ENCODE assay signal across 27 mouse cellular contexts in genomic region chrX:84442996-84443395, GRCm38 (mm10).
DNase-seq lines count a peak whose midpoint lies in the region; ATAC-seq and TF ChIP-seq lines count a peak whose summit lies in the region.
"Had no signal": no experiment of that assay in that cellular context is flagged by ENCODE, and none has a peak within 500 bp of the region (broad histone marks: within the 10 kb centered on the region; RNA-seq: fewer than 3 reads in every experiment).

No protein-coding gene starts in this region.

- TF ChIP-seq POLR2A in ES-Bruce4 (IDR thresholded peaks at IDR 0.05; ENCODE audit: insufficient read depth, low read length), result no peak

- TF ChIP-seq EP300 in ES-Bruce4 (IDR thresholded peaks at IDR 0.05; ENCODE audit: insufficient read depth, low read depth, low read length), result no peak

- H3K4me1 ChIP-seq in hindbrain, embryonic 12.5 days, result no peaks in the 10 kb centered on the region
- no peaks in the 10 kb centered on the region for H3K4me1 ChIP-seq in hindbrain, embryonic 14.5 days (replicated peaks; ENCODE audit: control insufficient read depth, insufficient read depth, low read length)
- 0 out of 2 replicates have a peak, but pooled peaks cover 4% of the 10 kb centered on the region for H3K4me1 ChIP-seq in E14TG2a.4 (replicated peaks; ENCODE audit: low read depth, low read length)
- no peaks in the 10 kb centered on the region for H3K4me1 ChIP-seq in ES-Bruce4 (ENCODE audit: control insufficient read depth, insufficient read depth, low read length)
- H3K4me1 ChIP-seq: embryonic facial prominence, embryonic 10.5 days; embryonic facial prominence, embryonic 15.5 days; forebrain, embryonic 12.5 days; intestine, embryonic 15.5 days; limb, embryonic 13.5 days; lung, embryonic 15.5 days; neural tube, embryonic 13.5 days had no signal

- TF ChIP-seq CTCF in E14TG2a.4 (conservative IDR thresholded peaks at IDR 0.05; ENCODE audit: low read length) (no peak), ES-Bruce4 (IDR thresholded peaks at IDR 0.05; ENCODE audit: low read depth, low read length) (no peak)

- H3K4me2 ChIP-seq in hindbrain, embryonic 12.5 days (replicated peaks), result no peak overlapping the region
- no peak overlapping the region for H3K4me2 ChIP-seq in hindbrain, embryonic 14.5 days (replicated peaks)
- H3K4me2 ChIP-seq: embryonic facial prominence, embryonic 15.5 days; forebrain, embryonic 12.5 days; intestine, embryonic 15.5 days; limb, embryonic 13.5 days; liver, embryonic 11.5 days; lung, embryonic 15.5 days; neural tube, embryonic 13.5 days had no signal

- no peaks in the 10 kb centered on the region for H3K36me3 ChIP-seq in hindbrain, embryonic 12.5 days
- no peaks in the 10 kb centered on the region for H3K36me3 ChIP-seq in hindbrain, embryonic 14.5 days (replicated peaks; ENCODE audit: control insufficient read depth, insufficient read depth)
- H3K36me3 ChIP-seq in E14TG2a.4 (ENCODE audit: insufficient read depth, low read length) (no peaks in the 10 kb centered on the region), ES-Bruce4 (ENCODE audit: control insufficient read depth, insufficient read depth, low read length, poor library complexity, severe bottlenecking) (no peaks in the 10 kb centered on the region)
- H3K36me3 ChIP-seq: embryonic facial prominence, embryonic 10.5 days; embryonic facial prominence, embryonic 15.5 days; forebrain, embryonic 12.5 days; intestine, embryonic 15.5 days; limb, embryonic 13.5 days; lung, embryonic 15.5 days; neural tube, embryonic 13.5 days had no signal

- H3K27ac ChIP-seq in hindbrain, embryonic 12.5 days, result no peak overlapping the region
- H3K27ac ChIP-seq in hindbrain, embryonic 14.5 days, result no peak overlapping the region
- H3K27ac ChIP-seq in ES-Bruce4 (ENCODE audit: insufficient read depth, low read length), result peak overlapping the region; percentile 96
- H3K27ac ChIP-seq: embryonic facial prominence, embryonic 10.5 days; embryonic facial prominence, embryonic 15.5 days; forebrain, embryonic 12.5 days; heart, adult 2 months; hindbrain, postnatal 0 days; intestine, embryonic 15.5 days; layer of hippocampus, adult 2 months; limb, embryonic 13.5 days; lung, embryonic 15.5 days; neural tube, embryonic 13.5 days had no signal

- H3K4me3 ChIP-seq in hindbrain, embryonic 12.5 days, result no peak overlapping the region
- H3K4me3 ChIP-seq in hindbrain, embryonic 14.5 days (replicated peaks; ENCODE audit: low read length), result no peak overlapping the region
- peak overlapping the region; percentile 74 for H3K4me3 ChIP-seq in E14TG2a.4 (replicated peaks; ENCODE audit: low read length)
- H3K4me3 ChIP-seq in ES-Bruce4 (ENCODE audit: low read depth, low read length), result peak overlapping the region; percentile 44; the same call in 1 of the 2 replicates
- H3K4me3 ChIP-seq: embryonic facial prominence, embryonic 10.5 days; embryonic facial prominence, embryonic 15.5 days; forebrain, embryonic 12.5 days; heart, adult 2 months; intestine, embryonic 15.5 days; layer of hippocampus, adult 2 months; limb, embryonic 13.5 days; lung, embryonic 15.5 days; myocyte; neural tube, embryonic 13.5 days had no signal

- intact Hi-C loops in heart, postnatal 36 days (cut with DNase I), result no loop called here

- H3K27me3 ChIP-seq in hindbrain, embryonic 12.5 days, result no peaks in the 10 kb centered on the region
- H3K27me3 ChIP-seq in hindbrain, embryonic 14.5 days (ENCODE audit: control insufficient read depth, insufficient read depth, low read length), result no peaks in the 10 kb centered on the region
- H3K27me3 ChIP-seq in E14TG2a.4 (ENCODE audit: insufficient read depth, low read length) (no peaks in the 10 kb centered on the region), ES-Bruce4 (ENCODE audit: control insufficient read depth, insufficient read depth, low read length, poor library complexity, severe bottlenecking) (no peaks in the 10 kb centered on the region)
- H3K27me3 ChIP-seq: embryonic facial prominence, embryonic 15.5 days; forebrain, embryonic 12.5 days; intestine, embryonic 15.5 days; limb, embryonic 13.5 days; lung, embryonic 15.5 days; neural tube, embryonic 13.5 days had no signal

- no peak for DNase-seq in hindbrain, embryonic 14.5 days (ENCODE audit: low spot score)
- peak; percentile 86 for DNase-seq in ZHBTc4 (ENCODE audit: low read depth, low spot score)
- no peak for DNase-seq in heart, postnatal 36 days
- DNase-seq: adrenal gland, adult 8-10 months; B cell, adult 2 months; cerebellum, adult 8-10 months; cerebellum, postnatal 36 days; forebrain, postnatal 0 days; heart, adult 2 months; heart, postnatal 14 days; kidney, adult 2 months; kidney, postnatal 36 days; thymus, adult 2 months had no signal

- no peaks in the 10 kb centered on the region for H3K9me3 ChIP-seq in hindbrain, embryonic 12.5 days (replicated peaks)
- H3K9me3 ChIP-seq in hindbrain, embryonic 14.5 days (ENCODE audit: control insufficient read depth, low read length), result no peaks in the 10 kb centered on the region
- no peaks in the 10 kb centered on the region; the same call in 1 of the 2 replicates for H3K9me3 ChIP-seq in E14TG2a.4 (ENCODE audit: low read length)
- H3K9me3 ChIP-seq in ES-Bruce4 (replicated peaks; ENCODE audit: control insufficient read depth, insufficient read depth, low read length, poor library complexity, severe bottlenecking), result no peaks in the 10 kb centered on the region
- H3K9me3 ChIP-seq: embryonic facial prominence, embryonic 10.5 days; embryonic facial prominence, embryonic 15.5 days; forebrain, embryonic 12.5 days; intestine, embryonic 15.5 days; limb, embryonic 13.5 days; lung, embryonic 15.5 days; neural tube, embryonic 13.5 days had no signal

- no peak overlapping the region for H3K9ac ChIP-seq in hindbrain, embryonic 12.5 days
- H3K9ac ChIP-seq in hindbrain, embryonic 14.5 days, result no peak overlapping the region
- no peak overlapping the region; the same call in 1 of the 2 replicates for H3K9ac ChIP-seq in ES-Bruce4 (ENCODE audit: low read depth, poor library complexity, severe bottlenecking)
- H3K9ac ChIP-seq: embryonic facial prominence, embryonic 15.5 days; forebrain, embryonic 12.5 days; forebrain, postnatal 0 days; intestine, embryonic 15.5 days; limb, embryonic 13.5 days; lung, embryonic 15.5 days; neural tube, embryonic 13.5 days had no signal

- WGBS in hindbrain, embryonic 12.5 days, result 42% methylated on average over 3 of the region's 3 CpGs
- WGBS in hindbrain, embryonic 14.5 days, result 21% methylated on average over 3 of the region's 3 CpGs

- 0 out of 2 replicates have a peak, but pooled peaks have one; percentile 32 for ATAC-seq in hindbrain, embryonic 12.5 days (ENCODE audit: low FRiP score)
- no peak for ATAC-seq in hindbrain, embryonic 14.5 days (ENCODE audit: low FRiP score)
- ATAC-seq: forebrain, postnatal 0 days; hindbrain, postnatal 0 days; intestine, embryonic 15.5 days had no signal

Comparison
In these comparisons a context has a peak if more than half of its experiments do, and no peak if none do; other contexts are left out.
1. H3K4me3 ChIP-seq: peak in E14TG2a.4 (single experiment) and ES-Bruce4 (single experiment); none in hindbrain, embryonic 12.5 days (single experiment) and hindbrain, embryonic 14.5 days (single experiment).